Mouse (Mus musculus) gastrocnemius, postnatal 10 days (tissue): ENCODE data around the gene 5031439G07Rik. TPM values are rescaled to one million over a fixed set of nuclear protein-coding genes. Genes with fewer than 3 reads are reported as not detected.
"Not testable (repeated sequence)": the region's sequence is repeated elsewhere in the genome, so short reads cannot be mapped to it uniquely, and the experiment has no call there.

Experiments used
- DNase-seq: peaks from one replicate; pipeline ENCODE4 v3.0.0; 2021; ENCODE audit warnings: mixed read lengths
- total RNA-seq, 2 experiments: library from RNA; stranded (reverse); gene quantifications; 2 replicates each; pipeline ENCODE4 v1.2.3; 2021

5031439G07Rik gene
- total RNA-seq, 2 experiments from 2014 or later = 23.5 to 27.3 TPM

DNA sequence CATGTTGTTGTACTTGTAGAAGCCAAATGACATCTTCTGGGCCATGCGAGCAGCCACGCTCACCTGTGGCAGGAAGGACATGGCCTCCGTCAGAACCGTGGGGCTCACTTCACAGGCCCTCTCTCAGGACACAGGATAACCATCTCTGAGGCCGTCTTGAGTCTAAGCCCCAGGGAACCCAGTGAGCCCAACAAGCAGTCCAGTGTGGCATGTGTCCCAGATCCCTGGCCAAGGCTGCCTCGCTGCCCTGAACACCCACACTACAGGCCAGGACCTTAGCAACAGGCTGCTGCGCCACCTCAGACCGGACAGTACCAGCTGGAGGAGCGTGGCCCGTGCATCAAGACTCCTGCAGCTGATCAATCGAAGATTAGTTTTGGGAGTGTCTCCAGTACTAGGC lies 35.1 kb downstream of the 5031439G07Rik start:
- no peak for DNase-seq

GRCm38 (mm10) chr15:84950053-84950452 lies 38.3 kb downstream of the 5031439G07Rik start:
- DNase-seq = no peak

DNA sequence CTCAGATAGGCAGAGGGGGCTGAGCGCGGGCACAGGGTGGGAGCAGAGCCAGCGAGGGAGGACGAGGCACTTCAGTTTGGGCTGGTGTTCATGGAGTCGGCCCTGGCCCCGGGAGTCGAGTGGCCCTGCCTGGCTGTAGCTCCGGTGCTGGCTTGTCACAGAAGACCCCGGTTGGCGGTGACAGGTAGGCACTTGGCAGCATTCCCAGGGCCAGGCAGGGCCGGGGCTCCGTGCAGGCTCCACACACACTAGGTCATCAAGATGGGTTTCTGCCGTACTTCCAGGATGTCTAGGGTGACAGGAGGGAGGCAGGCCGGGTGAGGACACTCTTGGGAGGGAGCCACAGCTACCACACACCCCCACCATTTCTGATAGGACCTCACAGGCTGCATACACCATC lies 39.4 kb downstream of the 5031439G07Rik start:
- no peak for DNase-seq

- DNase-seq = no peak
Measured at GRCm38 (mm10) chr15:84944319-84944718, 44.0 kb downstream of the 5031439G07Rik start.

- DNase-seq = no peak
Measured at GRCm38 (mm10) chr15:84942647-84943285, 45.6 kb downstream of the 5031439G07Rik start.

GRCm38 (mm10) chr15:84940102-84940501 lies 48.2 kb downstream of the 5031439G07Rik start:
- DNase-seq = no peak

DNA sequence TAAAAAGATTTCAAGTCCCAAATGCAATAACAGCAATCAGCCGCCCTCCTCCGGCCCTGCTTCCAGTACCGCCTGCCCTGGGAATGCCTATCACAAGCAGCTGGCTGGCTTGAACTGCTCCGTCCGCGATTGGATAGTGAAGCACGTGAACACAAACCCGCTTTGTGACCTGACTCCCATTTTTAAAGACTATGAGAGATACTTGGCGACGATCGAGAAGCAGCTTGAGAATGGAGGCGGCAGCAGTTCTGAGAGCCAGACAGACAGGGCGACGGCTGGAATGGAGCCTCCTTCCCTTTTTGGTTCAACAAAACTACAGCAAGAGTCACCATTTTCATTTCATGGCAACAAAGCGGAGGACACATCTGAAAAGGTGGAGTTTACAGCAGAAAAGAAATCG lies 53.5 kb downstream of the 5031439G07Rik start:
- DNase-seq = no peak

DNA sequence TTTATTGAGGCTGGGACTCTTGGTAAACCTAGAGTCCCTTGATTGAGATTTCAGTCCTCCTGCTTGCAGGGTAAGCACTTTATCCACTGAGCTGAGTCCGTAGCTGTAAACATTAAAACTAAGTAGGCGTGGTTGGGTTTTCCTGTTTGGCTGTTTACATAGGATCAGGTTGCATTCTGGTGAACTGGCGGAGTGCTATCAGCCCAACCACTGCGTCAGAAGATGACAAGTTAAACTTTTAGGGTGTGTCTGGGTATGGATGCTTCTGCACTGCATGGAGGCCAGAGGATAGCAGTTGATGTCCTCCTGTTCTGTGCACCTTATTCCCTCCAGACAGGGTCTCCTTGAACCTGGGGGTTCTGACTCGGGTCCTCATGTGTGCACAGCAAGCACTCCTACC lies 56.0 kb downstream of the 5031439G07Rik start:
- no peak for DNase-seq

GRCm38 (mm10) chr15:84925495-84926018 lies 62.8 kb downstream of the 5031439G07Rik start:
- DNase-seq = no peak

DNA sequence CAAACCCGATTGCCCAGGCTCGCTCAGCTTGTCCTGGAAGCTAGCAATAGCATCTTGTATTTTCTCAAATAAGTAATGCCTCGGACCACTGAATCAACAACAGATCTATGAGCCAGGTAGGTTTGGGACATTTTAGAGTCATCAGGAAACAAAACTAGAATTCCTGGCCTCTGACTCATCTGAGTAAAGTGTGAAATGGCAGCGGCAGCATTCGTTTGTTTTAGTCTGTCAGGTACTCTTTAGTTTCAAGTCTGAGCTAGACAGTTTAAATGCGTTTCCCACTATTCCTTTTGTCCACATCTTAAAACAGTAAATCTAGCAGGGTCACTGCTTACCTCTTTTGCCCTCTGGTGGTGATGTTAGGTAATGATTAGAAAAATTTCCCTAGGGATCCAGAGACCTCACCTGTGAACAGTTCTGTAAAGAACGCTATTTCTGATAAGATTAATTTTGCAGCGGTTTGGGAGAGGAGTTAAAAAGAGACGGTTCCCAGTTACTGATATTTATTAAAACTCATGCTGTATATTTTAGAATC lies 63.5 kb downstream of the 5031439G07Rik start:
- no peak for DNase-seq

DNA sequence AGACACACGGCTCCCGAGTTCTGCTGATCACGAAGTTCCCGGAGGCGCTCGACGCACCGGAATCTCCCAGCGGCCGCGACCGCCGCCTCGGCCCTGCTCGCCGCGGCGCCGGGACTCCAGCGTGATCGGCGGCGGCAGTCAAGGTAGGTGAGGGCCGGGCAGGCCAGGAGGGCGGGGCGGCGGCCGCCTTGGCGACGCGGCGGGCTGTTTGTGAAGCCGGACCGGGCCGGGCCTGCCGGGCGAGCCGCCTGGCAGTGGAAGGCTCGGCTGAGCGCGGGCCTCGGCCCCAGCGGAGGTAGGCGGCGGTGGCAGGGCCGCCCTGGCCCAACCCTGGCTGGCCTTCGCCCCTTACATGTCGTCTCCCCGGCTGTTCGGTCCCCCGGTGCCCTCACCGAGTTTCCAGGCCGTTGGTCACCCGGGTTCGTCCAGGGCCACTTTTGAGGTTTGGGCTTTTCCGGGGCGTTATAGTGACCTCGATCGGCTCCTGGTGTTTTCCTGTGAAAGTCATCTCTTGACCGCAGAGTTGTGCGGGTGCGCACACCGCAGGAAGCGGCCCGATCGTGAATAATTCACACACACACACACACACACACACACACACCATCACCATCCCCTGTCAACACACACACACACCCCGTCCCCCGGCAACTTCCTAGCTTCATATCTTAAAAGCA lies 64.7 kb downstream of the 5031439G07Rik start:
- peak; percentile 67 for DNase-seq

- DNase-seq = peak; percentile 100
Measured at GRCm38 (mm10) chr15:84922884-84923507, 65.4 kb downstream of the 5031439G07Rik start, which contains the start of gene Nup50. Gene Nup50 (plus strand): TSS chr15:84923411.

DNA sequence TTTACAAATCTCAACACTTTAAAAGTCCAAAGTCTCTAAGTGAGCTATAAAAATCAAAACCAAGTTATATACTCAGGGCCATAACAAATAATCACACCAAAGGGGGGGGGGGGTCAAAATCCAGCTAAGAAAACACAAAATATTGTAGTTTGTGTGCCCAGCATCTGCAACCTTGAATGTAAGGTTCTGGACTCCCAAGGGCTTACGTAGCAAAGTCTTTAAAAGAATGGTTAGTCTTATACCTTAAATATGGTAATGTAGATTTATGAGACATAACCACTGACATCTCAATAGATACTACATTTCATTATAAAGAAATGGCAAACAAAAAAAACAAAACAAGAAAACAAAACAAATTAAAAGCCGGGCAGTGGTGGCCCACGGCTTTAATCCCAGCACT lies 68.4 kb downstream of the 5031439G07Rik start, which contains the start of gene Gm29666:
Gene Gm29666, minus strand, starts transcription at position 101 of the 400 bp plus-strand sequence.
- no peak for DNase-seq

DNA sequence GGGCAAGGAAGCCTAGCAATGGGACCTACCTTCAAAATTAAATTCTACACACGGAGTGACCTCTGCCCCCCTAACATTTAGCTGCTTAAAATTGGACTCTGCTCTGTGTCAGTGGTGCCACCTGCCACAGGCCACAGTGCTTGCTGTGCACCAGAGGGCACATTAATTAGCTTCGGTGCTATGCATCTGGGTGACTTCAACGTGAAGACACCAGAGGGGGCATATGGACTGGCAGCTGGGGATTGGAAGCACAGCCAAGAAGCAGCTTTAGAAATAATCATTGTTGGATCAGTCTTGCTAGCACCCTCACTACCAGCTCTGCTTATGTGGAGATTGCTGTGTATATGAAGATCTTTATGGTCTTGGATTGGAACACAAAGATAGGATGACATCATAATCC lies 75.2 kb downstream of the 5031439G07Rik start:
- DNase-seq = no peak

- no peak for DNase-seq
Measured at GRCm38 (mm10) chr15:84903843-84904385, 84.4 kb downstream of the 5031439G07Rik start.

- no peak for DNase-seq
Measured at GRCm38 (mm10) chr15:84898077-84898476, 90.3 kb downstream of the 5031439G07Rik start.

DNA sequence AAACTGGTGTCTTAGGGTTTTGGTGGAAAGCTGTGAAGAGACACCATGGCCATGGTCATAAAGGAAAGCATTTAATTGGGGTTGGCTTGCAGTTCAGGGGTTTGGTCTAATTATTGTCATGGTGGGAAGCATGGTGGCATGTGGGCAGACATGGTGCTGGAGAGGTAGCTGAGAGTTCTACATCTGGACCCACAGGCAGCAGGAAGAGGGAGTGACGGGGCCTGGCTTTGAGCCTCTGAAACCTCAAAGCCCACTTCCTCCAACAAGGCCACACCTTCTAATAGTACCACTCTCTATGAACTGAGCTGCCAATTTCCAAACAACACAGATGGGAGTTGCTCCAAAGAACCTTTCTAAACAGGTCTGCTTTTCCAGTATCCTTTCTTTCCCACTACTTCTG lies 91.7 kb downstream of the 5031439G07Rik start:
- DNase-seq = no peak

GRCm38 (mm10) chr15:84896216-84896615 lies 92.1 kb downstream of the 5031439G07Rik start:
- not testable (repeated sequence) for DNase-seq
